Mouse (Mus musculus): ENCODE data around the gene Sppl3. TPM values are rescaled to one million over a fixed set of nuclear protein-coding genes. Genes with fewer than 3 reads are reported as not detected.

Sppl3 gene
- total RNA-seq (2012; rRNA removed) = 56.1 and 72.5 TPM in 2 replicates

- Histone ChIP-seq H3K27ac (ENCODE audit: insufficient read depth, low read depth, low read length, poor library complexity, severe bottlenecking) (peak within 1 kb of the TSS; percentile 14; the same call in 1 of the 2 replicates), H3K9me3 (ENCODE audit: control insufficient read depth, insufficient read depth, low read depth, low read length) (no peaks in the 10 kb centered on the region), H3K4me3 (ENCODE audit: insufficient read depth in 1 of 2, low read depth in 1 of 2, low read length in 2 of 2, poor library complexity in 1 of 2, severe bottlenecking in 1 of 2) (peak within 1 kb of the TSS; percentile 90 to 93), H3K9ac (ENCODE audit: insufficient read depth, low read depth, low read length, poor library complexity, severe bottlenecking) (peak within 1 kb of the TSS; percentile 90), H3K36me3 (ENCODE audit: control insufficient read depth, insufficient read depth, low read length, poor library complexity, severe bottlenecking) (no peaks in the 10 kb centered on the region), H3K4me1 (ENCODE audit: control insufficient read depth in 2 of 2, insufficient read depth in 2 of 2, low read length in 2 of 2, poor library complexity in 1 of 2) (peaks cover 3 to 23% of the 10 kb centered on the region in 2 experiments; a peak in 3 of 4 replicates)
- peak; percentile 68 for DNase-seq (ENCODE audit: low read depth, low spot score)
- TF ChIP-seq HCFC1 (IDR thresholded peaks at IDR 0.05; ENCODE audit: borderline replicate concordance, insufficient read depth, low read length) = no peak; the same call in 1 of the 2 replicates
- no peak for TF ChIP-seq CHD2 (IDR thresholded peaks at IDR 0.05; ENCODE audit: low read depth, low read length)
- TF ChIP-seq ZC3H11A (IDR thresholded peaks at IDR 0.05; ENCODE audit: borderline replicate concordance, low read depth, low read length) = no peak
- TF ChIP-seq ZNF384 (IDR thresholded peaks at IDR 0.05; ENCODE audit: low read depth, low read length) = no peak
- no peak for TF ChIP-seq MAFK (IDR thresholded peaks at IDR 0.05; ENCODE audit: insufficient read depth, low read depth, low read length)
- in situ Hi-C loops (cut with MboI; ENCODE audit: low sequenced_read_pairs in 2 of 2, unreplicated experiment in 2 of 2) = no loop called here
Observed at GRCm38 (mm10) chr5:115010577-115011216, at the start of gene Sppl3. TSS of gene Sppl3 (plus strand) at chr5:115011137.

GRCm38 (mm10) chr5:114961590-114962360 lies 49.2 kb upstream of the Sppl3 start:
- H3K9me3 ChIP-seq (ENCODE audit: control insufficient read depth, insufficient read depth, low read depth, low read length) = peaks cover 2% of the 10 kb centered on the region; the same call in 1 of the 2 replicates
- in situ Hi-C loops (cut with MboI; ENCODE audit: low sequenced_read_pairs in 2 of 2, unreplicated experiment in 2 of 2) = no loop called here
- H3K4me1 ChIP-seq (ENCODE audit: control insufficient read depth in 2 of 2, insufficient read depth in 2 of 2, low read length in 2 of 2, poor library complexity in 1 of 2) = peaks cover 0 to 5% of the 10 kb centered on the region in 2 experiments; a peak in 2 of 4 replicates
- no peak overlapping the region for H3K27ac ChIP-seq (ENCODE audit: insufficient read depth, low read depth, low read length, poor library complexity, severe bottlenecking)
- DNase-seq (ENCODE audit: low read depth, low spot score) = no peak
- TF ChIP-seq ZNF384 (IDR thresholded peaks at IDR 0.05; ENCODE audit: low read depth, low read length) = no peak
- no peak for TF ChIP-seq ZC3H11A (IDR thresholded peaks at IDR 0.05; ENCODE audit: borderline replicate concordance, low read depth, low read length)
- TF ChIP-seq HCFC1 (IDR thresholded peaks at IDR 0.05; ENCODE audit: borderline replicate concordance, insufficient read depth, low read length) = no peak
- TF ChIP-seq CHD2 (IDR thresholded peaks at IDR 0.05; ENCODE audit: low read depth, low read length) = no peak
- TF ChIP-seq MAFK (IDR thresholded peaks at IDR 0.05; ENCODE audit: insufficient read depth, low read depth, low read length) = no peak
- peaks cover 8% of the 10 kb centered on the region for H3K36me3 ChIP-seq (ENCODE audit: control insufficient read depth, insufficient read depth, low read length, poor library complexity, severe bottlenecking)
- no peak overlapping the region for H3K4me3 ChIP-seq (ENCODE audit: insufficient read depth in 1 of 2, low read depth in 1 of 2, low read length in 2 of 2, poor library complexity in 1 of 2, severe bottlenecking in 1 of 2)
- no peak overlapping the region for H3K9ac ChIP-seq (ENCODE audit: insufficient read depth, low read depth, low read length, poor library complexity, severe bottlenecking)

GRCm38 (mm10) chr5:114964315-114964966 lies 46.5 kb upstream of the Sppl3 start:
- no peak for DNase-seq (ENCODE audit: low read depth, low spot score)
- Histone ChIP-seq H3K4me1 (ENCODE audit: control insufficient read depth in 2 of 2, insufficient read depth in 2 of 2, low read length in 2 of 2, poor library complexity in 1 of 2) (peaks cover 0 to 18% of the 10 kb centered on the region in 2 experiments; a peak in 2 of 4 replicates), H3K27ac (ENCODE audit: insufficient read depth, low read depth, low read length, poor library complexity, severe bottlenecking) (no peak overlapping the region), H3K36me3 (ENCODE audit: control insufficient read depth, insufficient read depth, low read length, poor library complexity, severe bottlenecking) (peaks cover 6% of the 10 kb centered on the region; the same call in 1 of the 2 replicates), H3K9me3 (ENCODE audit: control insufficient read depth, insufficient read depth, low read depth, low read length) (no peaks in the 10 kb centered on the region), H3K9ac (ENCODE audit: insufficient read depth, low read depth, low read length, poor library complexity, severe bottlenecking) (no peak overlapping the region), H3K4me3 (ENCODE audit: insufficient read depth in 1 of 2, low read depth in 1 of 2, low read length in 2 of 2, poor library complexity in 1 of 2, severe bottlenecking in 1 of 2) (no peak overlapping the region)
- no peak for TF ChIP-seq ZNF384 (IDR thresholded peaks at IDR 0.05; ENCODE audit: low read depth, low read length)
- TF ChIP-seq CHD2 (IDR thresholded peaks at IDR 0.05; ENCODE audit: low read depth, low read length) = no peak
- in situ Hi-C loops (cut with MboI; ENCODE audit: low sequenced_read_pairs in 2 of 2, unreplicated experiment in 2 of 2) = no loop called here

GRCm38 (mm10) chr5:114964967-114965898 lies 45.7 kb upstream of the Sppl3 start:
- TF ChIP-seq ZC3H11A (IDR thresholded peaks at IDR 0.05; ENCODE audit: borderline replicate concordance, low read depth, low read length) (no peak), MAFK (IDR thresholded peaks at IDR 0.05; ENCODE audit: insufficient read depth, low read depth, low read length) (no peak), HCFC1 (IDR thresholded peaks at IDR 0.05; ENCODE audit: borderline replicate concordance, insufficient read depth, low read length) (no peak), ZNF384 (IDR thresholded peaks at IDR 0.05; ENCODE audit: low read depth, low read length) (no peak), CHD2 (IDR thresholded peaks at IDR 0.05; ENCODE audit: low read depth, low read length) (no peak)
- Histone ChIP-seq H3K4me3 (ENCODE audit: insufficient read depth in 1 of 2, low read depth in 1 of 2, low read length in 2 of 2, poor library complexity in 1 of 2, severe bottlenecking in 1 of 2) (no peak overlapping the region), H3K9me3 (ENCODE audit: control insufficient read depth, insufficient read depth, low read depth, low read length) (no peaks in the 10 kb centered on the region), H3K9ac (ENCODE audit: insufficient read depth, low read depth, low read length, poor library complexity, severe bottlenecking) (no peak overlapping the region), H3K4me1 (ENCODE audit: control insufficient read depth in 2 of 2, insufficient read depth in 2 of 2, low read length in 2 of 2, poor library complexity in 1 of 2) (peaks cover 0 to 21% of the 10 kb centered on the region in 2 experiments; a peak in 2 of 4 replicates), H3K27ac (ENCODE audit: insufficient read depth, low read depth, low read length, poor library complexity, severe bottlenecking) (no peak overlapping the region), H3K36me3 (ENCODE audit: control insufficient read depth, insufficient read depth, low read length, poor library complexity, severe bottlenecking) (no peaks in the 10 kb centered on the region; the same call in 1 of the 2 replicates)
- in situ Hi-C loops (cut with MboI; ENCODE audit: low sequenced_read_pairs in 2 of 2, unreplicated experiment in 2 of 2) = no loop called here
- no peak for DNase-seq (ENCODE audit: low read depth, low spot score)
